Mouse (Mus musculus): ENCODE measurements around the gene Usp5. TPM values are rescaled to one million over a fixed set of nuclear protein-coding genes. Genes with fewer than 3 reads are reported as not detected.

The Usp5 gene
- polyA plus RNA-seq, 2 experiments from 2014 or later = 77.2 to 154 TPM

DNA sequence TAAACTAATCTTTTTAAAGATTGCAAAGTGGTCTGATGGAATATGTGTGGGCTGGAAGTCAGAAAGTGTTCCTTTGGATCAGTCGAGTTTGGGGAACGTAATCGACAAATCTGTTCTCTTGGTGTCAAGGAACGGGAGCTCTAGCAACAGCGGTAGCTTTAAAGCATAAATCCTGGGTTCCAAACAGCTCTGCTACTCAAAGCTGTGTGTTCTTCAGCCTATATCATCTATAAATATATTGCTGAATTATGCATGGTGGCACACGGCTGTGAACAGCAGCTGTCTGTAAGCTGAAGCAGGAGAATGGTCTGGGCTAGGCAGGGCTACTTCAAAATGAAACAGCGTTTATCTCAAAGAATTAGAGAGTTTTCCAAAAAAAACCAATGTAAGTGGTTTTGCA, 48.4 kb downstream of the Usp5 start:
- no peak for ATAC-seq

DNA sequence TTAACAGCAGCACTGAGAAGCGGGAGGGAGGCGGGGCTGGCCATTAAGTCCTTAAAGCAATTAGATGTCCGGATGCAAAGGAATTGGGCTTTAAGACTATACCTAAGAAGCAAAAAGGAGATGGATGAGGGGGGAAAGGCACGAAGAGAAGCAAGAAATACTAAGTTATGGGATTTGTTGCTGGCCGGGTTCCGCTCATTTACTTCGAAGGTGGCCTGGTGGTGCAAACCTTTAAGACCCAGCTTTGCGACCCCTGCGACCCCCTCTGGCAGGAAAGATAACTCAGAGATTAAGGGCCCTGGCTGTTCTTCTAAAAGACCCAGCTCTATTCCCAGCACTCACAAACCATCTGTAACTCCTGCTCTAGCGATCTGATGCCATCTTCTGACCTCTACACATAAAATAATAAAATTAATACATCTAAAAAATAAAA, 49.3 kb downstream of the Usp5 start:
- ATAC-seq = peak; percentile 48

DNA sequence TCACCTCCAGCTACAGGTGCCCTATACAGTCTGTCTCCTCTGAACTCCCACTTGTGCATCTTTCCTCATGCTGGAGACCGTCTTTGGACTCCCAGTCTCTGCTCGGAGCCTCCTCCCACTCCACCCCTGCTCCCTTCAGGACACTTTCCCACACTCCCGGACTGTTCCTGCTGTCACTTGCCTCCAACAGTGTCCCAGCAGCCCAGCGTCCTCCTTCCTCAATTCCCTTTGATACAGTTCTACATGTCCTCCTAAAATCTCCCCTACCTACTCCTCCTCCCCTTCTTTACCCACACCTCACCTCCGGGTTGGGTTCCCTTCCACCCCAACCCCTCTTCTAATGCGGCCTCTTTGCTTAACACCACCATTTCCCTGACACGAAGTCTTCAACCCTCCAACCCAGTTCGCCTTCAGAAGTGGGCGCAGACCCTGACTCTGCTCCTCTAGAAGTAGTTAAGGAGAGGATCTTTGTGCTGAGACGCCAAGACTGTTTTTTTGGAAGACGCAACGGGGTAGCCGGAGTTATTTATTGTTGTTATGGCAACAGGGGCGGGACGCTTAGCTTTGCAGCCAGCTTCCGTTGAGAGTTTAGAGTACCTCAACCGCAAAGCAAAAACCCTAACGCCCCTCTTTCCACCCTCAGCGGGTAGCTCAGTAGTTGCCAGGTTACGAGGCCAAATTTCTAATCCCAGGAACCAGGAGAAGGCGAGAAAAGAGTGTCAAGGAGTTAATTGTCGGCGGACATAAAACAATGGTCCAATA, 49.9 kb downstream of the Usp5 start, which contains the start of gene Lrrc23:
Lrrc23 (minus strand) TSS at position 506 of the 762 bp plus-strand sequence.
- ATAC-seq = peak; percentile 92

DNA sequence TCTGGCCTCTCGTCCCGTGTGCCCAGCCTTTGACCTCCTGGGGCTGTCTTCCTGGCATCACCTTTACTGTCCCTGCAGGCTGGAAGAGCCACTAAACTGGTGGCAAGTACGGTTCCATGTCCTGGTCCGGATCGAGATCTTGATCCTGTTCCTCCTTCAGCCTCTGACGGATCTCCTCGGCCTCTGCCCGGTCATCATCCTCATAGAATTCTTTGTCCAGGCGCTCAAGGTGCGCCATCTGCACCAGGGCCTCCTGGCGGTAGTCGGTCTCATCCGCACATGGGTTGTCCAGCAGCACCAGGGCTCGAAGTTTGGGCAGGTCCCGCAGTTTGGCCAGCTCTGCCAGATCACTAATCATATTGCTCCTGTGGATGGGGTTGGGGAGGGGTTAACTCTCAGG, 58.8 kb downstream of the Usp5 start:
- no peak for ATAC-seq

DNA sequence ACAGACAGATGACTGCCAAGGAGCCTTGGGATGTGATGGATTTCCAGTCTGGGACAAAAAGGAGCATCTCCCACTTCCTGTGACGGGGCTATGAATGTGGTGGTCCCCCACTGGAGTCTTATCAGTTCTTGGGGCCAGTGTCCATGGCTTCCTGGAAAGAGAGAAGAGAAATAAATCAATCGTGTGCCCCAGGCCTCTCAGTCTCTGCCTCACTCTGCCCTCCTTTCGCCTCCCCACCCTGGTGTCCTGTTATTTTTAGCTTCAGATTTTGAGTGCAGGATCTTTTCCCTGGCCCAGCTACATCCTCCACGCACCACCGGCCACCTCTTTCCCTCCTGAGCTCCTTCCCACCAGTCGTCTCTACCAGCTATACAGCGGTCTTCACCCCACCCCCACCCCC, 59.3 kb downstream of the Usp5 start:
- no peak for ATAC-seq

DNA sequence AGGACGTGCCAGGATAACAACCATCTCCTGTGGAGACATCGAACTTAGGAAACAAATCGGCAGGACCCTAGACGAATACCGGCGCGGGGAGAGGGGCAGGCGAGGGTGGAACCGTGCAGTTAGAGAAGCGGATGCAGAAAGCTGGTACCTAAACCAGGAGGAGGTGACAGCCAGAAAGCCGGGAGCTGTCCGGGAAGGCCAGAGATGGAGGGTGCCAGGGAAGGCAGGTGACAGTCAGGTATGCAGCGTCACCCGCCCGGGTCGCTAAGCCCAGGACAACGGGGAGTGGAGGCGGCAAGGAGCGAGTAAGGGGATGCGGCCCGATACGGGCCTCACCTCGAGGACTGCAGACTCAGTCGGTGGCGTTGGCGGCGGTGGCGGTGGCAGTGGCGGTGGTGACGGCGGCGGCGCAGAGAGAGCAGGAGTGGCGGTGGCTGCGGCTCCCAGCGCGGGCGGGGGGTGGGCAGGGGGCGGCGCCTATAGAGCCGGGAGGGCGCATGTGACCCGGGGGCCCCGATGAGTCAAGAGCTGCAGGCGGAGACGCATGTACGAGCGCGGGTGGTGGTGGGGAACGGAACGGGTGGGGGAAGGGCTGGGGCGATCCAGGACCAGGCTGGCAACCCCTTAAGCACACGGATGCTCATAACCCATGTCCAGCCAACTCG, 60.1 kb downstream of the Usp5 start, which contains the start of gene Eno2:
Eno2 (minus strand) TSS at position 573 of the 665 bp plus-strand sequence.
- peak; percentile 72 for ATAC-seq

DNA sequence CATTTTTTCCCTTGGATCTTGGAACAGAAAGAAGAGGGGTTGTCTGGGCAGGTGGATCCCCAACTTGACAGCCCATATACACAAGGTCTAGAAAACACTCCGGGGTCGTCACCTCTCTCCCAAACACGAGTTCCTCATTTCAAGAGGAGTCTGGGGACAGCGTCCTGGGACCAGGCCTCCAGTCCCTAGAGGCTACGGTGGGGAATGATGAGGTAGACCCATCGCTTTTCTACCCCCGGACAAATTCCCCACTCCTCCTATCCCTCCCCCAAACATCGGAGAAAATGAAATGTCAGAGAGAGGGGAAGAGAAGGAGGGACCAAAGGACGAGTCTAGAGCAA, 60.6 kb downstream of the Usp5 start:
- ATAC-seq = peak; percentile 8

DNA sequence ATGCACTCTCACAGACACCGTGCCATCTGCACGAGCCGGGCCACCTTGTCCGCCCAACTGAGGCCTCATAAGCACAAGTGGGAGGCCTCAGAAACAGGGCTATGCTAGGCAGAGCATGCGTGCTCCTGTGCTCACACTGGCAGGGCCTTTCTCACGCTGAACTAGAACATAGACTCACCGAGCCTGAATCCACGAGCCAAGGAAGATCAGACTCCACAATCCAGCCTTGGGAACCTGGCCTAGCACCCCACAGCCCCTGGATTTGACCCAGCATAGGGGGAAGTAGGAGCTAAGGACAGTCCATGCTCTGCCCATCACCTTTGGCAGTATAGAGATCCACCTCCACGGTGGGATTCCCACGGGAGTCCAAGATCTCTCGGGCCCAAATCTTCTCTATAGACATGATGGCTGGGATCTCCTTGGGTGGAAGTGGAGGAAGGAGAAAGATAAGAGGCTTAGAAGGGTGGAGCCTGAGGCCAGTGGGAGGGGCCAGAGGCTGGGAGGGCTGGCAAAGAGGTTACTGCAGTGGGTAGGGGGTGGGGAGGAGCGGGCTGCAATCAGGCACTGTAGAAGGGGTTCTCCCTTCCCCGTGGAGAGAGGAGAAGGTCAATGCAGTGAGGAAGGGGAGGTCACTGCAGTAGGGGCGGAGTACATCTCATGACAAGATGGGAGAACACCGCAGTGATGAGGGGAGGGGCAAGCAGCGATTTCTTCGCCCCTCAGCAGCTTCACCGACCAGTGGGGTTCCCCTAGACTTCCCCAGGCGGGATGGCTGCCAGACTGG, 61.2 kb downstream of the Usp5 start:
- peak; percentile 33 for ATAC-seq

DNA sequence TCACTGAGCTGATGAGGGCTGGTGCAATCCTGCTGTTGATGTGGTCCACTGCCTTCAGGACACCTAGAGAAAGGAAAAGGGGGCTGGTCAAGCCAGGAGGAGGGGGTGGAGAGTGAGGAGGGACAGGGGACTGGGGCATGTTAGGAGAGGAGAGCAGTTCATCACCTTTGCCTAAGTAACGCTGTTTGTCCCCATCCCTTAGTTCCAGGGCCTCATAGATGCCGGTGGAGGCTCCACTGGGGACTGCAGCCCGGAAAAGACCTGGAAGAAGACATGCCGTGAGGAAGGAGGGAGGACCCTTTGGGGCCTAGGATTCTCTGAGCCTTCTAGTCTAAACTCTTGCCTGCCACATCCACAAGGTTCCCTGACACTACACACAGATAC, 61.8 kb downstream of the Usp5 start:
- no peak for ATAC-seq

DNA sequence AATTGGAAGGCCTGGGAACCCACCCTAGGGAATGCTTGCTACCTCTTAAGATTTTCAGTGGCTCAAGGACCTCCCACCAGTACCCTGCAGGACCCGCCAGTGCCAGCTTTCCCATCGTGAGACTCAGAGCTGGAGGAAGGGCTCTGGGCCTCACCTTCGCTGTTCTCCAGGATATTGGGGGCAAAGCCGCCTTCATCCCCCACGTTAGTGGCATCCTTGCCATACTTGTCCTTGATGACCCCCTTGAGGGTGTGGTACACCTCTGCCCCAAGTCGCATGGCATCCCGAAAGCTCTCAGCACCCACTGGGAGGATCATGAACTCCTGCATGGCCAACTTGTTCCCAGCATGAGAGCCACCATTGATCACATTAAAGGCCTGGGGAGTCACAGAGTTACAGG, 63.3 kb downstream of the Usp5 start:
- ATAC-seq = no peak

Other genes starting within 250 kb of the Usp5 start
- not detected for gene C1s2, start 193.4 kb downstream of the Usp5 start, polyA plus RNA-seq (2017; shearing (Covaris generic))
- 10 to 100 TPM; 33.5 to 35.0 TPM for gene Lpcat3, start 166.5 kb downstream of the Usp5 start, polyA plus RNA-seq (2017; shearing (Covaris generic))
- 100 to 1,000 TPM; 465 to 483 TPM for gene Emg1, start 117.3 kb downstream of the Usp5 start, polyA plus RNA-seq (2017; shearing (Covaris generic))
- gene Phb2, start 117.1 kb downstream of the Usp5 start, polyA plus RNA-seq (2017; shearing (Covaris generic)) = 10 to 100 TPM; 56.1 to 59.9 TPM
- 100 to 1,000 TPM; 187 to 310 TPM for gene Ptpn6, start 90.8 kb downstream of the Usp5 start, polyA plus RNA-seq (2017; shearing (Covaris generic))
- gene Grcc10, start 88.1 kb downstream of the Usp5 start, polyA plus RNA-seq (2017; shearing (Covaris generic)) = 100 to 1,000 TPM; 509 to 554 TPM
- under 1 TPM in 1 of 2 experiments, not detected in 1; 0.36 TPM for gene Gm45234, start 73.5 kb downstream of the Usp5 start, polyA plus RNA-seq (2017; shearing (Covaris generic))
- 1 to 10 TPM; 4.4 to 4.8 TPM for gene Atn1, start 73.0 kb downstream of the Usp5 start, polyA plus RNA-seq (2017; shearing (Covaris generic))
- gene Eno2, start 59.8 kb downstream of the Usp5 start, polyA plus RNA-seq (2017; shearing (Covaris generic)) = 1 to 10 TPM; 3.0 to 9.9 TPM
- gene Lrrc23, start 49.8 kb downstream of the Usp5 start, polyA plus RNA-seq (2017; shearing (Covaris generic)) = 1 to 10 TPM; 1.1 to 2.7 TPM
- gene Spsb2, start 20.8 kb downstream of the Usp5 start, polyA plus RNA-seq (2017; shearing (Covaris generic)) = 1 to 10 TPM; 1.7 to 3.4 TPM
- 10 to 100 TPM; 65.7 to 90.0 TPM for gene Tpi1, start 15.2 kb downstream of the Usp5 start, polyA plus RNA-seq (2017; shearing (Covaris generic))
- gene Cdca3, start 63 bp upstream of the Usp5 start, polyA plus RNA-seq (2017; shearing (Covaris generic)) = 10 to 100 TPM in 1 of 2 experiments, 1 to 10 TPM in 1; 8.0 to 27.1 TPM
- gene Gnb3, start 10.8 kb upstream of the Usp5 start, polyA plus RNA-seq (2017; shearing (Covaris generic)) = not detected
- under 1 TPM in 1 of 2 experiments, not detected in 1; 0.11 TPM for gene P3h3, start 28.3 kb upstream of the Usp5 start, polyA plus RNA-seq (2017; shearing (Covaris generic))
- not detected for gene Gpr162, start 34.5 kb upstream of the Usp5 start, polyA plus RNA-seq (2017; shearing (Covaris generic))
- 100 to 1,000 TPM; 268 to 648 TPM for gene Cd4, start 58.7 kb upstream of the Usp5 start, polyA plus RNA-seq (2017; shearing (Covaris generic))
- 10 to 100 TPM; 19.0 to 29.0 TPM for gene Lag3, start 82.2 kb upstream of the Usp5 start, polyA plus RNA-seq (2017; shearing (Covaris generic))
- gene Ptms, start 90.6 kb upstream of the Usp5 start, polyA plus RNA-seq (2017; shearing (Covaris generic)) = 10 to 100 TPM in 1 of 2 experiments, 1 to 10 TPM in 1; 5.4 to 10.6 TPM
- gene Mlf2, start 101.9 kb upstream of the Usp5 start, polyA plus RNA-seq (2017; shearing (Covaris generic)) = 10 to 100 TPM; 39.0 to 40.7 TPM
- gene Cops7a, start 136.1 kb upstream of the Usp5 start, polyA plus RNA-seq (2017; shearing (Covaris generic)) = 10 to 100 TPM; 66.2 to 93.4 TPM
- gene Pianp, start 167.2 kb upstream of the Usp5 start, polyA plus RNA-seq (2017; shearing (Covaris generic)) = under 1 TPM in 1 of 2 experiments, not detected in 1; 0.15 TPM
- 1 to 10 TPM; 3.9 to 4.4 TPM for gene Zfp384, start 179.7 kb upstream of the Usp5 start, polyA plus RNA-seq (2017; shearing (Covaris generic))
- 10 to 100 TPM; 48.3 to 64.6 TPM for gene Ing4, start 210.3 kb upstream of the Usp5 start, polyA plus RNA-seq (2017; shearing (Covaris generic))
- gene Acrbp, start 220.2 kb upstream of the Usp5 start, polyA plus RNA-seq (2017; shearing (Covaris generic)) = 10 to 100 TPM; 24.6 to 25.9 TPM
- gene Lpar5, start 238.4 kb upstream of the Usp5 start, polyA plus RNA-seq (2017; shearing (Covaris generic)) = 10 to 100 TPM; 12.1 to 19.9 TPM

Data from CD4-positive, CD25-positive, alpha-beta regulatory T cell, adult 4 months (primary cell).